Mouse (Mus musculus) thymus, adult 2 months (tissue): ENCODE results near the gene Kctd20.

ENCODE experiments used
- CTCF ChIP-seq: fragments of 200-500 bp; IDR thresholded peaks from 2 replicates; pipeline ENCODE4 v1.5.1; 2012; ENCODE audit warnings: mild to moderate bottlenecking, control low read depth, low read length, moderate library complexity, borderline replicate concordance; ENCODE audit not compliant: control insufficient read depth, poor library complexity, insufficient read depth; ENCODE audit errors: extremely low read depth
- POLR2A ChIP-seq: fragments of 200-500 bp; IDR thresholded peaks from 2 replicates; pipeline ENCODE4 v1.6.1; 2012; ENCODE audit warnings: mild to moderate bottlenecking, low read length, control low read depth, moderate library complexity; ENCODE audit not compliant: control insufficient read depth, poor library complexity, insufficient read depth; ENCODE audit errors: extremely low read depth

- TF ChIP-seq POLR2A (no peak), CTCF (no peak)
Observed at GRCm38 (mm10) chr17:28934120-28934916, 17.4 kb upstream of the Kctd20 start.
